Mouse (Mus musculus): ENCODE measurements around the gene Gm12166.
"Not testable (repeated sequence)": the region's sequence is repeated elsewhere in the genome, so short reads cannot be mapped to it uniquely, and the experiment has no call there.

The Gm12166 gene

DNA sequence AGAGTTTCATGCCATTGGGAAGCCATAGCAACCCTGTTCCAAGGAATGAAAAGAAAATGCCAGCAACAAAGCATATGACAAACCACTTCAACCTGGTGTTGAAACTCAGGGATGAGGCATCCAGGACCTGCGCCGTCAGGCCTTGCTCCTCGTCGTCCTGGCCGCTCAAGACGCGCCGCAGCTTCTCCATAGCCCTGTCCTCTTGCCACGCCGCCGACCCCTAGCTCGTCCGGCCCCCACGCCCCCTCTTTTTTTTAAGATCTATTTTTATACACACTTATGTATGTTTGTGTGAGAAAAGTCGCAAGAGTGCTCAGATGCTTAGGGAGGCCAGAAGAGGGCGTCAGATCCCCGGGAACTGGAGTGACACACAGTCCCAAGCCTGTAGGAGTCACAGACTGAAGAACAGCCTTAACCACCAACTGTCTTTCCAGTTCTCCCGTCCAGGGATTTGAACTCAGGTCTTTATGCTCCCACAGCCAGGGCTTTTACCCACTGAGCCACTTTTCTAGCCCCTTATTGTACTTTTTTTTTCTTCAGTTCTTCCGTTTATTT is at the start of gene Gm12166:
Gm12166 (minus strand) TSS at position 217 of the 555 bp plus-strand sequence.
- not testable (repeated sequence) for DNase-seq (ENCODE audit: low read depth, low spot score)

DNA sequence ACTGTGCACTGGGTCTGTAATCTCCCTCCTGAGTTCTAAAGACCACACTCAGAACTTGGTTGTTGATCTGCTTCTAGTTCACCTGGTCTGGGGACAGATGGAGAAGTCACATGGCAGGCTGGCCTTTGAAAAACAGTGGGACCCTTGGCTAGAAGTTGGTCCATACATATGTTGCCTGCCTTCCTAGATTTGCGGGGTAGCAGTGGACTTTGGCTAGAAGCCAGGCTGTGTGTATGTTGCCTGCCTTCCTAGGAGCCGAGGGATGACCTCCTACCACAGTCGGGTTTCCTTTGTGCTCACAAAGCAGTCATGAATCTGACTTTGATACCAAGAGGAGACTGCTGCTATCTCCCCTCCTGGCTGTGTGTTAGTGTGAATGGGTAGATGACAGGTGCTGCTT is 44.9 kb upstream of the Gm12166 start:
- no peak for DNase-seq (ENCODE audit: low read depth, low spot score)

DNA sequence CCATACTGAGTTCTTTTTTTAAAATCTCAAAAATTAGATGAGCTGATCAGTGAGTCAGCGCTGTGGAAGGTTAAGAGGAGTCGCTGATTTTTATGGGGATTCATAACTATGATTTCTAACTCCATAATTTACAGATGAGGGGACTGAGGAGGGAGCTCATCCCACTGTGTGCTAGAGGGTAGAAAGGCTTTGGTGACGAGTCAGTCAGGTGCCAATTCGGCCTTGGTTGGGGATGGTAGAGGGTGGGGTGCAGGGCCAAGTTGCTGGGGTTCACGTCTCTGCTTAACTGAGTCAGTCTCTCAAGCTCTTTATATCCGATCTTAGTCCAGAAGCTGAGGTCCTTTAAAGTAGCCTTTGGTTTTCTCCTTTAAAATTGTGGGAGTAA is 44.1 kb upstream of the Gm12166 start:
- DNase-seq (ENCODE audit: low read depth, low spot score): no peak

DNA sequence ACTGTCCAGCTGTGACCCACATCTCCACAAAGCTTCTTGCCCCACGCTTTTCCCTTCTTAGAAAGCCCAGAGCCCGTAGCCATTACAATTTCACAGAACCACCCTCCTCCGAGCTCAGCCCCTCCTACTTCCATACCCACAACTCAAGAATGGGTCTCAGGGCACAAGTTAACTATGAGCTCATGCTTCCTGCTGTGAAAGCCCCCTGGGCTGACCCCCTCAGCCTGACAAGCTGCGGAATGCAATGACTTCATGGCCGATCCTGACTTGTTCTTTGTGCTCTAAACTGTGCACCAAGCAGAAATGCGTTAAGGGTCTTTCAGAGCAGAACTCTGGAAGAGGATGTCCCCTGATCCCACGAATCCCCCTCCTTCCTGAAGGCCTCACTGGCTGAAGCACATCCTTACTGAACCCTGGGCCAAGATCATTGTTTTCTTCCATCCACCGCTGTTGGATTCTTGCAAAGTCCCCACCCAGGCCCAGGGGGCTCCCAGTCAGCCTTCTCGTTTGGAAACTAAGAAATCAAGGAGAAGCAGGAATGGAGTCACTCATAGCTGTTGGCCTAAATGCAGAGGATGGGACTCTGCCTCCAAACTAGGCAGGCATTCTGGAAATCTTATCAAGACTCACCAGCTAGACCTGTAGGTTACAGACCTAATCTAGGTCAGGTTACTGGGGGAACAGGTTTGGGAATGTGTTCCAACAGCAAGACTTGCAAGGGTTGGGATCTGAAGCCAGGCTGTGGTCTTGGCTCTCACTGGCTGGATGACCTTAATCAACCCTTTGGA is 43.5 kb upstream of the Gm12166 start:
- DNase-seq (ENCODE audit: low read depth, low spot score): peak; percentile 35

DNA sequence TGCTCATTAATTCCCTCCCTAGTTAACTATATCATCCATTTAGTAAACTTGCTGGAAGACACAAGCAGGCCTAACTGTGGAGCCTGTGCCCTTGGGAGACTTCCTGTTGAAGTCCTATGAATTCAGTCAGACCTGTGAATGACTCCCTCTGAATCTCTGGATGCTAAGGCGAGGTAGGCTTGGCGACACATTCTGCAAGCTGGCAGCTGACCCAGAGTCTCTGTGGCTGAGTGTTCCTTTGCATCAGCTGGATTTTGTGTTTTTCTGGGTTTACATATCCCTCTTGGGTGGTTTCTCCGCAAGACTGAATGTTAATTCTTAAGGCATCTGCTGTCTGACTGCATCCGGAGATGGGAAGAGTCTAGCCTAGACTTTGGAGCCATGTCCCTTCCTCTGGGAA is 40.0 kb upstream of the Gm12166 start:
- DNase-seq (ENCODE audit: low read depth, low spot score): no peak

DNA sequence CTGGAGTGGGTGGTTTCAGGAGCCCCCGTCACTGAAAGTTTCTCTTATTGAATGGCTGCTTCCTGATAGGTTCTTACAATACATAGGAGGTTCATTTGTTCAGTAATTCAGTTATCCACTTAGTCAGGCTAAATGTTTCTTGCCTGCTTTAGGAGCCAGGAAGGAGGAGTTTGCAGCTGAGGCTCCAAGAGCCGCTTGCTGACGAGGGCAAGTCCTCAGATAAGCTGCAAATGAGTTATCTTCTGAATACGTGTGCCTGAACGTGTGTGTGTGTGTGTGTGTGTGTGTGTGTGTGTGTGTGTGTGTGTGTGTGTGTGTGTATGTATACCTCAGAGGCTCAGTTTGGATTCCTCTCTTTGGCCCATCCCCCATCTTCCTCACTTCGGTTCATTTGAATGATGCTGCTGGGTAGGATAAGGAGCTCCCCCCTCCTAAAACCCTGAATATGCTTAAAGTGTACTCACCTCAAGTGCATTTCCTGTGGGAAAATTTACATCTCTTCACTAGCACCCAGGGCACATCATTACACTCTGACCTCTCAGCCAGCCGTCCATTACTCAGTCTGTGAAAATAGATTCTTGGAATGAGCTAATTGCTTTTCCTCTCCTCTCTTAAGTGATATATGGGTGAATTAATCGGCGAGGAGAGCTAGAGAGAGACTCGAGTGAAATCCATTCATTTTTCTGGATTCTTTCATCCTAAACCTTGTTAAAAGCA is 39.0 kb upstream of the Gm12166 start:
- peak; percentile 53 for DNase-seq (ENCODE audit: low read depth, low spot score)

DNA sequence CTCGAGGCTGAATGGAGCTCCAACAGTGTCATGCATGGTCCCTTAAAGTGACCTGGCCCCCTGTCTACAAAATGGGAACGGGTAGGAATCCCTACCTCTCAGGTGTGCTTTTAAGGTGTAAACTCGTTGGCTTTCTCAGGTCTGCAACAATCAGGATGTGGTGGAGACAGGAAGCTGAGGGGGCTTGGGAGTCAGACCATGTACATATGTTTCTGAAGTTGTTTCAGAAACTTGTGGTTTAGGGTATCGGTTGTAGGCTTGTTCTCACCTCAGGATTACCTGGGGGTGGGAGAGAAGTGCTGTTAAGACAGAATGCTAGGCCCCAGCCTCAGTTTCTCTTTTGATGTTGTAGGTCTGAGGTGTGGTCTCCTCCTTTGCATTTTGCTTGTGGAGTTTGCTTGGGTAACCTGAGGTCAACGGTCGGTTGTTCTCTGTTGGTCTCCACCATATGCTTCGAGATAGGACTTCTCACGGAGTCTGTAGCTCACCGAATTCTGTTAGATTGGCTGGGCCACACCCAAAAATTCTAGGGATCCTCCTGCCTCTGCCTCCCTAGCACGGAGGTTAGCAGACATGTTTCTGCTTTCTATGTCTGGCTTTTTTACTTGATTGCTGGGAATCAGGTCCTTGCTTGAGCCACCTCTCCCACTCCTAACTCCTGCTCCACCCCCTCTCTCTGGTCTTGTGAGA is 38.1 kb upstream of the Gm12166 start:
- DNase-seq (ENCODE audit: low read depth, low spot score): no peak

DNA sequence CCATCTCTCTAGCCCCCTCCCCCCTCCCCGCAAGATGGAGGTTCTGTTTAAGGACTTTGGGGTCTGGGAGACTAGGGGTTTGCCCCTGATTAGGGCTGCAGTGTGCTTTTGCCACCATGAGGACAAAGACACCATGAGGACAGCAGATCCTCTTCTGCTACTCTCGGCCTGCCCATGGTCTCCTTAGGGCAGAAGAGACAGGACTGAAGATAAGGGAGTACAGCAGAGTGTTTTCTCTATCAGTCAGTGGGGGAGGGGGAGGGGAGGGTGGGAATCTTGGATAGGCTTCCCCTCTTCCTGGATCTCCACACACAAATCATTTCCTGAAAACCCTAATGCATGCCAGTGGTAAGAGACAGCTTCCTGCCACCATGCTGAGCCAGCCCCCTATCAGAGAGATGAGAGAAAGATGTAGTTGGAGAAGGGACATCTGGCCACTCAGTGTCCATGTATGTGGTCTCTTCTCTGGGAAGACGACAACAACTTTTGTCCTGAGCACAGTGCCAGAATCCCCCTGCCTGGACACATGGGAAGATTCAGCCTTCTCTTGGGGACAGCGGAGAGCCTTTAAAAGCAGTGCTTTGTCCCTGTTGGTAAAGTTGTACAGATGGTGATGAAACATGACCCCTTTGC is 37.1 kb upstream of the Gm12166 start:
- DNase-seq (ENCODE audit: low read depth, low spot score): no peak

DNA sequence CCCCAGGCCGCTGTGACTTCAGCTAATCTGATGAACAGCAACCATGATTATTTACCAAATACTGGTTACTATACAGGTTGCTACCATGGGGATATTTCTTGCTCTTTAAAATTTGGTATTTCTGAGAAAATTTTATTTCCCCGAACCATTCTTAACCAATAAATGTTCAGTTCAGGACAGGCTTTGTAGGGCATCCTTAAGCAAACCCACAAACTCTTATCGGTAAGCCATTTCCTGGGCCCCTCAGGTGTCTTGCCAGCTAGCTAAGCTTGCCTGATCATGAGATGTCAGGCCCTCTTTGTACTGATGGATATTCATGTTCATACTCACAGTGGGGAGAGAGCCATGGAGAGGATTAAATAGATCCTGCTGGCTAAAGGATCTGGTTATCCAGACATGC is 34.3 kb upstream of the Gm12166 start:
- DNase-seq (ENCODE audit: low read depth, low spot score): no peak

DNA sequence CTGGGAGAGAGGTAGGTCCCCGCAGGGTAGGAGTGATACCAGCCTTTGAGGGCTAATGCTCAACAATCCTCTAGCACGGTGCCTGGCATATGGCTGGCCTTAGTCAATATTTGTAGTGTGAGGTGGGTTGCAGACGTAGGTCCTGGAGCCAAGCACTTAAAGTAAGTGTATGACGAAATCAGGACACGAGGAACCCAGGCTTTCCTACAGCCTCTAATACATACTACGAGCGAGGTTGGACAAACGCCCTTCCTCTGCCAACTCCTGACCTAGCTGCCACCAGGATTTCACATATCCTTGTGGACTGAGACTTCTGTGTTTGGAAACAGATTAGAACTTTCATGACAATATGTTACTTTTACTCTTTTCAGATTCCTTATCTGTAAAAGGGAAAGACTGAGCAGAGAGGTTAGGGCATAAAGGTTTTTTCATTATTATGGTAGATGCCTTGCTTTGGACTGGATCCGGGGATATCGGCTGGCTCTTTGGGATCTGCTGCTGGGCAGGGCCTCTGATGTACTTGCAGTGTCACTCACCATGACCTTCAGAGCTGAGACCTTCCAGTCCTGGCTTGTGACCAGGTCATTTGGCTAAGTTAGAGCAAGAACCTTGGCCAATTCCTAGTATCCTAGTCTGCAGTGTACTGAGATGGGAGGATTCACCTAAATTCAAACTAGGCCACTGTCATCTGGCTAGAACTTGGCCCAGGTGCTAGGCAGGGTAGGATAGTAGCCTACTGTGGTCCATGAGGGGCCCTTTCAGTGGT is 33.5 kb upstream of the Gm12166 start:
- DNase-seq (ENCODE audit: low read depth, low spot score): no peak

DNA sequence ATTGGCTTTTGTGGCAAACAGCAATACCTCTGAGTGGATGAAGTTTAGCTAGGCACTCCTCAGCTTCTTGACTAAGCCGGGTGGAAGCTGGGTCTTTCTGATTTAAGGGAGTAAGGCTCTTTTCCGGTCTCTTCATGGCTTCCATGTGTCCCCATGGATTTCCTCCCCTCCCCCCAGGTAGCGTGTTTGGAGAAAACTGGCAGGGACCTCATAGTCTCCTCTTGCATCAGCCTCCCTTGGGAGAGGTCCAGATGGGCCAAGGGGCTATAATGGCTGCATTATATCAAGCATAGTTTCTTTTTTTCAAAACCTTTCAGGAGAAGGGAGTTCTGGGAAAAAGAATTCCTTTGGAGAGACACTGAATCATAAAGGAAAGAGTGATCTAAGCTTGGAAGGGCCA is 32.4 kb upstream of the Gm12166 start:
- no peak for DNase-seq (ENCODE audit: low read depth, low spot score)

DNA sequence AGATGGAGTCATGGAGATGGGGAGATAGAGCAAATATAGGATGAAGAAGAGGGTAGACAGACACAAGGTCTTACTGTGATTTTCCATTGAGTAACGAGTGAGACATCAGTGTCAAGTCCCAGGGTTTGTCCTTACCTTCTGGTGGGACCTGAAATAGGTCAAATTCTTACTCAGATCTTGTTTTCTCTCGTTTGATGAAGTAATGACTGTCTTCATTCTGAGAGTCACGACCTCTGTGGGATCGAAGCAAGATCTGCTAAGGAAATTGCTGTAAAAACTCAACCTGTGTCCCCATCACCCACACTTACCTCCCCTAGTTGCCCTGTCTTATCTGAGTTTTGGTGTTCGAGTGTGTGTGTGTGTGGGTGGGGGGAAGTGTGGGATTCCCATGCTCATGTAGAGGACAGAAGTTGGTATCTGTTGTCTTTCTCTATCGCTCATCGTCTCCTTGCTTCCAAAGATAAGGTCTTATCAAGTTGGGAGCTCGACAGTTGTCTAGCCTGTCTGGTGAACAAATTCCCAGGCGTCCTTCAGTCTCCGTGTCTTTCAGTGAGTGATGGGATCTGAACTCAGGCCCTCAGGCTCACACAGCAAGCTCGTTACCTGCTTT is 31.8 kb upstream of the Gm12166 start:
- DNase-seq (ENCODE audit: low read depth, low spot score): no peak

DNA sequence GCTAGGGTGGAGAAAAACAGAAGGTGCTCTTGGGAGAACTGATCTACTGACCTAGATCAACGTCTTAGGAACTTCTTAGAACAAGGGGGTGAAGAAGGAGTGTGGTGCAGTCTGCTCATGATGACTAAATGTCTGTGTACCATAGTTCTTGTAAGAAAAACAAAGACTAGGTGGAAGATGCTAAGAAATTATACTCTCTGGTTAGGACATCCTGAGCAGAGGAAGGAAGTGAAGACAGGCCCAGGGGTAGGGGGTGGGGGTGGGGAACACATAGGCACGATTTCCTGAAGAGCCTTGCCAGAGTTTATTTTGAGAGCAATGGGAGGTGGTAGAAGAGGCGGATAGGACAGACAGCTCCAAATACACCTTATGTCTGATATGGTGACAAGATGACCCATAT is 31.3 kb upstream of the Gm12166 start:
- DNase-seq (ENCODE audit: low read depth, low spot score): no peak

DNA sequence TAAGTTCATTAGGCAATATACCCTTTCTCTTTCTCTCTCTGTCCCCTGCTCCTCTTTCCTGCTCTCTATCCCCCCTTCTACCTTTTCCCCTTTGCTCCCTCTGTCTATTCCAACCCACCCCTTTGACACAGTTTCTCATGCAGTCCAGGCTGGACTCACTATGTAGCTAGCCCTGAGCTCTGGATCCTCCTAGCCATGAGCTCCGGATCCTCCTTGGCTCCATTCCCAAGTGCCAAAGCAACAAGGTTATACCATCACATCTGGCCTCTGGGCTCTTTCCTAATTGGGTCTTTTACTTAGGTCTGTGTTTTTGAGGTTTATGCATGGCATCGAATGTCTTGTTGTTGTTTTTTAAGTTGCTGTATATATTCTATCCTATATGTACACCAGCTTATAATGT is 29.0 kb upstream of the Gm12166 start:
- DNase-seq (ENCODE audit: low read depth, low spot score): no peak

DNA sequence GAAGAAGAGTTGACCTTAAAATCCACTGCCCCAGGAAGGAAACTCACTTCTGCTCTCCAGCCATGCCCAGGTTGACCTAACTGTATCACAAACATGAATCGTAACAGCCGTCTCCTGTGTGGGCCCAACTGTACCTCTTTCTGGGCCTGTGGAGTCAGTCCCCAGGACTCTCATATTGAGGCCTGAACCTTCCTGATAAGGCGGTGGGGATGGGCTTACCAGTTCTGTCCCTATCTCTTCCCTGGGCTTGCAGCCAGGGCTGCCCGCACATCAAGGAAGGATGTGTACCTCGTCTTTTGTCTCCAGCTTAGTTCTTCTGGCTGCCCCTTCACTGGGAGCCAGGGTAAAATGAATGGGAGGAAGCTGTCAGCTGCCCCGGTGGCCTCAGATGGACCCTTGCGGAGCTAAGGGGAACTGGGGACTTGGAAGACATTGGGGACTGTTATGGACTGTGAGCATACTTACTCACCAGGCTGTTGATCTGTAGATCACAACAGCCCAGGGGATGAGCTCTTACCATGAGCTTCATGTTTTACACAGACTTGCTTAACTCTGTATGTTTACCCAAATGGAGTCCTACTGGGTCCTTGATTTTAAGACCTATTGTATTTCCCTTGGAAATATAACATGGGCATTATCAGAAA is 25.7 kb upstream of the Gm12166 start:
- no peak for DNase-seq (ENCODE audit: low read depth, low spot score)

DNA sequence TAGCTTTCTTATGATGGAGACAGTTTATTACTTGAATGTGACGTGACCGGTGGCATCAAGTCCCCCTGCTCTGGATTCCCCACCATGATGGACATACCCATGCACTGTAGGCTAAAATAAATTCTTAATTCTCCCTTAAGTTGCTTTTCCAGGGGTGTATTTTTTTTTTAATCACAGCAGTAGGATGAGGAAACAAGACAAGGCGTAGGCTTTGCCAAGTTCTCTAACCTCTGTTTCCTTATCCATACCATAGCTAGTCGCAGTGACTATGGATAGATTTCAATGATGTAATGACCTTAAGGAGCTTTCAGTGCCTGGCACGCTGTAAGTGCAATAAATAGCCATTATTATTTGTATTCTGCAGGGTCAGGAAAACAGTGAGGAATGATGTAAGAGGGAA is 25.2 kb upstream of the Gm12166 start:
- DNase-seq (ENCODE audit: low read depth, low spot score): no peak

DNA sequence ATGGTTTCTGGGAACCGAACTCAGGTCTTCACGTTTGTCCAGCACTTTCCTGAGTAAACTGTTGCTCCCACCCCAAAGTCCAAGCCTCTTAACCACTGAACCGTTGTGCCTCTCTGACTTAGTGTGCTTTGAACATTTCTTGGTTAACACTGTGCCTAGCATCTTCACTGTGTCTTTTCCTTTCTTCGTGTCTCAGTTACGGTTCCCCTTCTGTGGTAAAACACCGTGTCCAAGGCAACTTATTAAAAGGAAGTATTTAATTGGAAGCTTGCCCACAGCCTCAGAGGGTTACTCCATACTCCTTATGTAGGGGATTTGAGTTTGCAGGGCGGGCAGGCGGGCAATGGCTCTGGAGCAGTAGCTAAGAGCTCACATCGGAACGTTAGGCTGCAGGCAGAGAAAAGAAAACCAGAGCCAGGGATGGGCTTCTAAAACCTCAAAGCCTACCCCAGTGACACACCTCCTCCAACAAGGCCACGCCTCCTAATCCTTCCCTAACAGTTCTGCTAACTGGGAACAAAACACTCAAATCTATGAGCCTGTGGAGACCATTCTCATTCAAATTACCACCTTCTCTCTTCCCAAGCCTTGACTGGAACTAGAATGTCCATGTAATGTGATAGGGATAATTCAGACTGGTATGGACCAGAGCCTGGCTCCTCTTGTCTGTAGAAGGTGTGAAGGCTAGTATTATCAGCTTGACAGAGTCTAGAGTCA is 24.5 kb upstream of the Gm12166 start:
- no peak for DNase-seq (ENCODE audit: low read depth, low spot score)

DNA sequence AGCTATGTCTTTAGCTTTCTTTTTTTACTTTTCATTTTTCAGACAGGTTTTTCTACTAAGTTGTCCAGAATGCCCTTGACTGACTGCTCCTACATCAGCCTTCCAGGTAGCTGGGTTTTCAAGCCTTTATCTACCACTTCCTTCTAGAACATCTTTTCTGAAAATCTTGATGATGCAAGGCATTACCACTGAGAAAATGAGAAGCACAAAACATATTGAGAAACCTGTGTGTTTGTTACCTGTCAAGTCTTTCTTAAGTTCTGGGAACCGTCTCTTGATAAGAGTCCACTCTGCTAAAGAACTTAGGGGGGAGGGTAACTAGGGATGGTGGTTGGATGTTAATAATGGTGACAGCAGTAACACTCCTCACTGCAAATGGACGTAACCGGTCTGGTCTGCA is 23.4 kb upstream of the Gm12166 start:
- no peak for DNase-seq (ENCODE audit: low read depth, low spot score)

DNA sequence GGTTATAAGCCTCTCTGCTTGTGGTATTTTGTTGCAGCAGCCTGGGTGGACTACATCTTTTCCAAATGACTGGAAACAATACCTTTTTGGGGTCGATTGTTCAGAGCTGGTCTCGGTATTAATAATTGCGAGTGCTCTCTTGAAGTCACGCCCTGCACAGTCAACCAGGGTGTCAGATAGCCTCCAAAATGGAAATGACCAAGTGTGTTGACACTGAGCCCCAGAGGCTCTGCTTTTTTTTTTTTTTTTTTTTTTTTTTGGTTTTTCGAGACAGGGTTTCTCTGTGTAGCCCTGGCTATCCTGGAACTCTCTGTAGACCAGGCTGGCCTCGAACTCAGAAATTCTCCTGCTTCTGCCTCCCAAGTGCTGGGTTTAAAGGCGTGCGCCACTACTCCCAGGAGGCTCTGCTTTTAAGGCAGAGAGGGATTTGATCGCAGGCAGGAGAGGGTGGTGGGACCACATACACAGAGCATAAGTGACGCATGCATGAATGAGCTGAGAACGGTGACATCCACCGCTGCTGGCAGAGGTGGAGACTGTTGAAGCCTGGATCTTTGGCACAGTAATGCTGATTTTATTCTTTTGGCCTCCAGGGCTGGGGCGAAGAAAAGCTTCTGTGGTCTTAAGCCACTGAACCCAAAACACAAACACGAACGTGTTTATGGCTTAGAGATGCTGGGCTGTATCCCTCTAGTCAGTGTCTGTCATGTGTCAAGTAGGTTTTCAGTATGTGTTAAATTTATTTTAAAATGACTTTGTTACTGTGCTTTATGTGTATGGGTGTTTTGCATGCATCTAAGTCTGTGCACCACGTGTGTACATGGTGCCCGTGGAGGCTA is 21.9 kb upstream of the Gm12166 start:
- DNase-seq (ENCODE audit: low read depth, low spot score): no peak

All from mesoderm, embryonic 11.5 days (tissue).